Mouse (Mus musculus): ENCODE measurements around the gene Ky. TPM values are rescaled to one million over a fixed set of nuclear protein-coding genes. Genes with fewer than 3 reads are reported as not detected.

Ky gene
- polyA plus RNA-seq, 1 experiment from 2014 or later: 0.05 TPM

DNA sequence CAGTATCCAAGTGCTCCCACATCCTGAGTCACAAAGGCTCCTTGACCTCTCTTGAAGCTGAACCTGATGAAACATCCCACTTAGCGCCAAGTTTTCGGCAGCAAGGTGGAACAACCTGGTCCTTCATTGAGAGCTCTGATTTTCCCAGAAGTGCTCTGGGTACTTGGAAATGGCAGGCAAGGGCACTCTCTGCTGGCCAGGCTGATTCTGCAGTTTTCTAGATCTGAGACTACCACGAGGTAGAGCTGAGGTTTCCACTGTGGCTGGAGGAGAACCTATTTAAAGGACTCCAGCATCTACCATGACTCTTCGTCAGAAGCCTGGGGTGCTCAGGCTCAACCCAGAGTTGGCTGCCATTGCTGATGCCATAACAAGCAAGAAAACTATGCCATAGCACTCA lies 8.0 kb downstream of the Ky start:
- Histone ChIP-seq H3K27me3 (ENCODE audit: insufficient read depth, low read length) (no peaks in the 10 kb centered on the region), H3K4me1 (replicated peaks; ENCODE audit: insufficient read depth, low read length) (no peaks in the 10 kb centered on the region), H3K9ac (ENCODE audit: low read depth, low read length) (no peak overlapping the region), H3K27ac (no peak overlapping the region), H3K36me3 (ENCODE audit: insufficient read depth, low read length) (no peaks in the 10 kb centered on the region), H3K4me2 (ENCODE audit: low read length) (no peak overlapping the region), H3K9me3 (replicated peaks; ENCODE audit: low read length) (no peaks in the 10 kb centered on the region), H3K4me3 (replicated peaks; ENCODE audit: low read depth, low read length) (no peak overlapping the region)
- 79% methylated on average over 4 of the region's 4 CpGs for WGBS
- TF ChIP-seq CTCF (IDR thresholded peaks at IDR 0.05; ENCODE audit: low read depth): no peak
- ATAC-seq (replicated peaks; ENCODE audit: low FRiP score, low read depth) (no peak), DNase-seq (ENCODE audit: low spot score) (no peak)

DNA sequence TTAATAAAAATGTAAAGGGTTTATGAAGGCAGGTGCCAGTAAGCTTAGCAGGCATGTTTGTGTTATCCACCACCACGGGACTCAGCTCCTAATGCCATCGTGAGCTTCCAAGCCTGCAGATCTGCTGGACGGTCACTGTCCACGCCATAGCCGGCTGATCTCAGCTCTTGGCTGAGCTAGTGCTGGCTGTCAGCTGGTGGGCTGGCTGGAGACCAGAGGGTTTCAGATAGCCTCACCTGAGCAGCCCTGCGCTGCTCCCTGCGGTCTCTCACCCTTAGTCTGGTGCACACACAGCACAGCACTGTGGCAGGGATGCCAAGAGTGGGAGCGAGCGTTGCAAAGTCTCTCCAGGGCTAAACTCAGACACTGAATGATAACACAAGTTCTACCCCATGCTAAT lies 12.9 kb downstream of the Ky start:
- no peak overlapping the region for H3K9ac ChIP-seq (ENCODE audit: low read depth, low read length)
- no peaks in the 10 kb centered on the region for H3K27me3 ChIP-seq (ENCODE audit: insufficient read depth, low read length)
- H3K4me1 ChIP-seq (replicated peaks; ENCODE audit: insufficient read depth, low read length): no peaks in the 10 kb centered on the region
- H3K4me3 ChIP-seq (replicated peaks; ENCODE audit: low read depth, low read length): no peak overlapping the region
- no peak overlapping the region for H3K4me2 ChIP-seq (ENCODE audit: low read length)
- no peak for DNase-seq (ENCODE audit: low spot score)
- no peaks in the 10 kb centered on the region for H3K9me3 ChIP-seq (replicated peaks; ENCODE audit: low read length)
- TF ChIP-seq CTCF (IDR thresholded peaks at IDR 0.05; ENCODE audit: low read depth): no peak
- 72% methylated on average over 9 of the region's 9 CpGs for WGBS
- H3K36me3 ChIP-seq (ENCODE audit: insufficient read depth, low read length): no peaks in the 10 kb centered on the region
- no peak for ATAC-seq (replicated peaks; ENCODE audit: low FRiP score, low read depth)
- no peak overlapping the region for H3K27ac ChIP-seq

DNA sequence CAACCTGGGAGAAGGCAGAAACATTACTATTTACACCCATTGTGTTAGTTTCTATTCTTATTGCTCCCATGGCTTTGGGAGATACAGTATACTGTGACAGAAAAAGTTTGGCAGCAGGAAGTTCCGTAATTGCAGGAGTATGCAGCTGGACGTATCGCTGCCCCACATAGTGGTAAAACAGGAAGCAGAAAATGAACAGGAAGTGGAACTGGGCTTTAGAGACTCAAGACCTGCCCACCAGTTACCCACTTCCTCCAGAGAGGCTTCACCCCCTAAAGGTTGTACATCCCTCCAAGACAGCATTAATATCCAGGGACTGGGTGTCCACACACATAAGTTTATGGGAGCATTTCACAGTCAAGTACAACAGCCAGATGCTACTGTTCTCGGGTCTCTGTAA lies 15.8 kb downstream of the Ky start:
- Histone ChIP-seq H3K9ac (ENCODE audit: low read depth, low read length) (no peak overlapping the region), H3K4me2 (ENCODE audit: low read length) (no peak overlapping the region), H3K27ac (no peak overlapping the region), H3K4me3 (replicated peaks; ENCODE audit: low read depth, low read length) (no peak overlapping the region), H3K9me3 (replicated peaks; ENCODE audit: low read length) (no peaks in the 10 kb centered on the region), H3K36me3 (ENCODE audit: insufficient read depth, low read length) (no peaks in the 10 kb centered on the region), H3K27me3 (ENCODE audit: insufficient read depth, low read length) (no peaks in the 10 kb centered on the region), H3K4me1 (replicated peaks; ENCODE audit: insufficient read depth, low read length) (no peaks in the 10 kb centered on the region)
- TF ChIP-seq CTCF (IDR thresholded peaks at IDR 0.05; ENCODE audit: low read depth): no peak
- 77% methylated on average over 4 of the region's 4 CpGs for WGBS
- no peak for ATAC-seq (replicated peaks; ENCODE audit: low FRiP score, low read depth)
- no peak for DNase-seq (ENCODE audit: low spot score)

DNA sequence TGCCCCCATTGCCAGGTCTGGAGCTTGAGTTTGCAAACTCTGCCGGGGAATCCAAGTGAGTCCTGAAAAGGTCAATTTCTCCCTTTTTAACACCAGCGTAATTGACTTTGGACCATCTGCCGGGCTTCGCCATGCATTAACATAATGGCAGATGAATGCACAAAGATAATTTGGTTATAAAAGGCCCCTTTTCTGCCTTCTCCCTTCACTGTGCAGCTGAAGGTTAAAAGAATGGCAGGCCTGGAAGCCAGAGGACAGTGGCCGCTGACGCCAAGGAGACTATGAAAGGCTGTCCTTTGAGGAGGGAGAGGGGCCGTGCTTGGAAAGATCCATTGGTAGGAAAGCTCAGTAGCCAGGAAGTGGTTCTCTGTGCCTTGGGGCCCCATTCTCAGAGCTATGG lies 22.6 kb downstream of the Ky start:
- Histone ChIP-seq H3K27ac (no peak overlapping the region), H3K4me3 (replicated peaks; ENCODE audit: low read depth, low read length) (no peak overlapping the region), H3K9ac (ENCODE audit: low read depth, low read length) (no peak overlapping the region), H3K36me3 (ENCODE audit: insufficient read depth, low read length) (no peaks in the 10 kb centered on the region), H3K27me3 (ENCODE audit: insufficient read depth, low read length) (no peaks in the 10 kb centered on the region), H3K4me1 (replicated peaks; ENCODE audit: insufficient read depth, low read length) (no peaks in the 10 kb centered on the region), H3K4me2 (ENCODE audit: low read length) (no peak overlapping the region), H3K9me3 (replicated peaks; ENCODE audit: low read length) (no peaks in the 10 kb centered on the region)
- WGBS: 84% methylated on average over 7 of the region's 7 CpGs
- ATAC-seq (replicated peaks; ENCODE audit: low FRiP score, low read depth) (no peak), DNase-seq (ENCODE audit: low spot score) (no peak)
- TF ChIP-seq CTCF (IDR thresholded peaks at IDR 0.05; ENCODE audit: low read depth): no peak

DNA sequence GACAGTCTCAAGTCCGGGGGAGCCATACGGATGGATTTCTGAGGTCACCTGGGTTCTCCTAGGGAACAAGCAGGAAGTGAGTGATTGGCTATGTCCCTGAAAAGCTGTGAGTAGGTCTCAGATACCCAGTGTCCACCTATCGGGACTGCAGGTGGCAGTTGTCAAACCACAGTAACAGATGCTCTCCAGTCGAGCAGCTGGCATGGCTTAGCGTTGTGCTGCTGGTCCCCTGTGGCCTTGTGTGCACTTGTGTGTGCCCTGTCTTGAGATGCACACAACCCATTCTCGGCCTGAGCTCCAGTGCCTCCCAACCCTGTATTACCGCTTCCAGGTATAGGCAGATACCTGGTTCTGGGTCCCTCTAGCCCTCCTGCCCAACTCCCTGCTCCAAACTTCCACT lies 23.0 kb downstream of the Ky start:
- Histone ChIP-seq H3K4me1 (replicated peaks; ENCODE audit: insufficient read depth, low read length) (no peaks in the 10 kb centered on the region), H3K36me3 (ENCODE audit: insufficient read depth, low read length) (no peaks in the 10 kb centered on the region), H3K27ac (no peak overlapping the region), H3K4me2 (ENCODE audit: low read length) (no peak overlapping the region), H3K9ac (ENCODE audit: low read depth, low read length) (no peak overlapping the region), H3K9me3 (replicated peaks; ENCODE audit: low read length) (no peaks in the 10 kb centered on the region), H3K27me3 (ENCODE audit: insufficient read depth, low read length) (no peaks in the 10 kb centered on the region), H3K4me3 (replicated peaks; ENCODE audit: low read depth, low read length) (no peak overlapping the region)
- DNase-seq (ENCODE audit: low spot score) (no peak), ATAC-seq (replicated peaks; ENCODE audit: low FRiP score, low read depth) (no peak)
- WGBS: 80% methylated on average over 7 of the region's 7 CpGs
- no peak for TF ChIP-seq CTCF (IDR thresholded peaks at IDR 0.05; ENCODE audit: low read depth)

DNA sequence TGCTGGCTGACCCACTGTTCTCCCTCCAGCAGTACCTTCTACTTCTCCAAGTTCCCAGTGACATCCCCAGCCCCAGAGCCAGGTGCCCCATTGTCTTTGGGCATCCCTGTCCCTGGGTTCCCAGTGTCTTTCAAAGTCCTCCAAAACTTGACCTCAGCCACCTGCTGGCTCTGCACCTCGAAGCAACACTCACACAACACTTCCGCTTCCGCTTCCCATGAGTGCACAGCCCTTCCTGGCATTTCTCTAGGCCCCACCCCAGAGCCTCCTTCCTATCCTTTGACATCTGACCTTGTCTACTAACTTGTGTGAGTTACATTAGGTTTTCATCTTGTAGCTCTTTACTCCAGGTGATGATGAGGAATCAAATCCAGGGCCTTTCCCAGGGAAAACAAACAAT lies 23.5 kb downstream of the Ky start:
- no peak overlapping the region for H3K4me3 ChIP-seq (replicated peaks; ENCODE audit: low read depth, low read length)
- no peaks in the 10 kb centered on the region for H3K4me1 ChIP-seq (replicated peaks; ENCODE audit: insufficient read depth, low read length)
- no peak for TF ChIP-seq CTCF (IDR thresholded peaks at IDR 0.05; ENCODE audit: low read depth)
- ATAC-seq (replicated peaks; ENCODE audit: low FRiP score, low read depth): no peak
- H3K9ac ChIP-seq (ENCODE audit: low read depth, low read length): no peak overlapping the region
- no peak overlapping the region for H3K27ac ChIP-seq
- H3K27me3 ChIP-seq (ENCODE audit: insufficient read depth, low read length): no peaks in the 10 kb centered on the region
- no peak overlapping the region for H3K4me2 ChIP-seq (ENCODE audit: low read length)
- WGBS: 74% methylated on average over 3 of the region's 3 CpGs
- no peaks in the 10 kb centered on the region for H3K9me3 ChIP-seq (replicated peaks; ENCODE audit: low read length)
- H3K36me3 ChIP-seq (ENCODE audit: insufficient read depth, low read length): no peaks in the 10 kb centered on the region
- no peak for DNase-seq (ENCODE audit: low spot score)

DNA sequence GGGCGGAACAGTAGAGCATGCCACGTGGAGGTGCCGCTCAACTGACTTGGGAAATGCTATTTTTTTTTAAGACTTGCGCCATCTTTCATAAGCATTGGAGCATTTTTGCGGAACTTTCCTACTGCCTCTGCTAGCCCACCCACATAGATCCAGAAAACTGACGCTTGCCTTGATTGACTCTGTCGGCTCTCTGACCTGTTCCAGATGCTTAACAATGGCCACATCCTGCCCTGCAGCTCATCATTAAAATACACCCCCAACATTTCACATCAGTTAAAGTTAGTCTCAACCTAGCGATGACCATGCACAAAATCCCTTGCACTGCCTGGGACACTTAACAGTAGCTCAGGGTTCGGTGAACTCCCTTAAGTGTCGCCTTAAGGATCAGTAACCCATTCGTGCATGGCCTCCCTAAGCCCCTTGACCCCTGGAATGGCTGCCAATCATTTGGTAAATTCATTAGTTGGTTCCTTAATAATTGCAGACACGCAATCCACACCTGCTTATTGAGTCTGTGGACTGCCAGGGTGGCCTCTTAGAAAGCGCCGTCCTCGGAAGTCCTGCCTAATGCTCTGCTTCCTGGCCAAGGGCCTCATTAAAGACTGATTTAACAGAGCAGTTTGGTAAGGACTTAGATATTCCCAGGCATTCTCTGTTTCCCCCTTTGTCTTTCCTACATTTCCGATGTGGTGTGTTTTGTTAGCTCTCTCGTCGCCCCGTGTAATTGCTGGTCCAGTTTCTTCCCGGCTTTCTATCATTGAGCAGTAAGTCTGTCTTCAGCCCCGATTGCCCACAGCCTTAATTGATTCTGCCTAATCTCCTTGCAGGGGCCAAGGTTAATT lies 25.7 kb downstream of the Ky start:
- no peak for TF ChIP-seq CTCF (IDR thresholded peaks at IDR 0.05; ENCODE audit: low read depth)
- Histone ChIP-seq H3K9ac (ENCODE audit: low read depth, low read length) (no peak overlapping the region), H3K27ac (no peak overlapping the region), H3K4me3 (replicated peaks; ENCODE audit: low read depth, low read length) (no peak overlapping the region), H3K27me3 (ENCODE audit: insufficient read depth, low read length) (no peaks in the 10 kb centered on the region), H3K36me3 (ENCODE audit: insufficient read depth, low read length) (no peaks in the 10 kb centered on the region), H3K4me1 (replicated peaks; ENCODE audit: insufficient read depth, low read length) (no peaks in the 10 kb centered on the region), H3K9me3 (replicated peaks; ENCODE audit: low read length) (no peaks in the 10 kb centered on the region), H3K4me2 (ENCODE audit: low read length) (no peak overlapping the region)
- WGBS: 39% methylated on average over 21 of the region's 21 CpGs
- DNase-seq (ENCODE audit: low spot score): no peak
- ATAC-seq (replicated peaks; ENCODE audit: low FRiP score, low read depth): no peak

All from kidney, postnatal 0 days (tissue).